In the genomic region with DNA sequence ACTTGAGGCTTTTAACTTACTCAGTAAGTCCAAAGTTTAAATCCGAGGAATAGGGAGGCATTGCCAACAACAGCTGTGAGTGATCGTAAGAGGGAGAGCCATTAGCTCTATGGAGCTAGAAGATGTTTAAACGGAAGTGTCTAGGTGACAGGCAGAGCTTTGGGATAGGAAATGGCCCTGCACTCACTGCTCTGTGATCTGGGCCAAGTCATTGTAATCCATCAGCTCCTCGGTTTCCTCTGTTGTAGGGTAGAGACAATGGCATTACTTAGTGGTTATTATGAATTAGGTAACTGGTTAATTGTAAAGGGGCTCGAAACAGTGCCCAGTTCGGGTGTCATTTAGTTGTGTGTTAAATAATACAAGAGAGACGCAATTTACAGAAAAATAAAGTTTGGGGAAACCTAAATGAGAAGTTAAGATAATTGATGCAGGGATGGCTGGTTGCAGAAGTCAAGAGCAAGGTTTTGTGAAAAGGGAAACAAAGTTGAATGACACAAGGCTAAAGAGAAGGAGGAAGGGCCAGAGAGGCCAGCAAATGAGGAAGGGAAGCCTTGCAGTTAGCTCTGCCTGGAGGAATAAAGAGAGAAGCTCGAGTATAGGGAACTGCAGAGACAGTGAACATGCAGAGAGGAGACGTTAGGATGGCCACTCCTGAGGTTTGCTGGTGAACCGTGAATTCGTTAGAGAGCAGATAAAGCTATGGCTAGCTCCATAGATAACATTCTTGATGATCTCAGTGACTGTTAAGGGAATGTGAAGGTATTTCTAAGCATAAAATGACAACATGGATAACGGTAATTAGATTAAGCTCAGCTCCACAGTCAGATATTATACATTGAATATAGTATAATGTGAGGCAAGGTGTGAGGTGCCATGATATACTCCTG, we compare ENCODE assay signal across 17 mouse cellular contexts. TPM values are rescaled to one million over a fixed set of nuclear protein-coding genes. Genes with fewer than 3 reads are reported as not detected.
DNase-seq lines count a peak whose midpoint lies in the region; ATAC-seq and TF ChIP-seq lines count a peak whose summit lies in the region.
"Had no signal": no experiment of that assay in that cellular context is flagged by ENCODE, and none has a peak within 500 bp of the region (broad histone marks: within the 10 kb centered on the region; RNA-seq: fewer than 3 reads in every experiment).

No protein-coding gene starts in this region.

- peaks cover 10% of the 10 kb centered on the region; the same call in 1 of the 2 replicates for H3K4me1 ChIP-seq in kidney, adult 2 months (ENCODE audit: control insufficient read depth, insufficient read depth, low read length)
- H3K4me1 ChIP-seq in kidney, embryonic 16.5 days (ENCODE audit: insufficient read depth, low read length) = peaks cover 5% of the 10 kb centered on the region; the same call in 1 of the 2 replicates
- peaks cover 8% of the 10 kb centered on the region; the same call in 1 of the 2 replicates for H3K4me1 ChIP-seq in lung, adult 2 months (ENCODE audit: control insufficient read depth, insufficient read depth, low read length)
- peaks cover 12% of the 10 kb centered on the region for H3K4me1 ChIP-seq in liver, postnatal 0 days (ENCODE audit: insufficient read depth)
- no peaks in the 10 kb centered on the region for H3K4me1 ChIP-seq in cerebellum, adult 2 months (ENCODE audit: control insufficient read depth, insufficient read depth, low read length)
- peaks cover 18% of the 10 kb centered on the region for H3K4me1 ChIP-seq in neural tube, embryonic 15.5 days

- ATAC-seq in kidney, embryonic 16.5 days (ENCODE audit: low FRiP score, low TSS enrichment) = no peak
- no peak for ATAC-seq in liver, postnatal 0 days
- no peak for ATAC-seq in neural tube, embryonic 15.5 days (ENCODE audit: low FRiP score)
- ATAC-seq: activated CD4-positive, CD25-positive, alpha-beta regulatory T cell, adult 4 months; forebrain, embryonic 15.5 days; Patski had no signal

- no peak overlapping the region for H3K4me2 ChIP-seq in kidney, embryonic 16.5 days (replicated peaks; ENCODE audit: low read depth, low read length)
- H3K4me2 ChIP-seq in liver, postnatal 0 days (ENCODE audit: low read depth, low read length) = no peak overlapping the region
- H3K4me2 ChIP-seq in neural tube, embryonic 15.5 days = no peak overlapping the region
- H3K4me2 ChIP-seq: forebrain, embryonic 15.5 days; limb, embryonic 15.5 days had no signal

- no peaks in the 10 kb centered on the region for H3K27me3 ChIP-seq in kidney, adult 2 months (replicated peaks; ENCODE audit: control insufficient read depth, insufficient read depth, low read length)
- H3K27me3 ChIP-seq in kidney, embryonic 16.5 days (ENCODE audit: insufficient read depth, low read length) = peaks cover 25% of the 10 kb centered on the region
- no peaks in the 10 kb centered on the region for H3K27me3 ChIP-seq in liver, postnatal 0 days (ENCODE audit: insufficient read depth, low read length)
- no peaks in the 10 kb centered on the region; the same call in 1 of the 2 replicates for H3K27me3 ChIP-seq in cerebellum, adult 2 months (ENCODE audit: control insufficient read depth, insufficient read depth, low read length)
- H3K27me3 ChIP-seq in neural tube, embryonic 15.5 days (replicated peaks) = peaks cover 50% of the 10 kb centered on the region

- H3K27ac ChIP-seq in kidney, adult 2 months (ENCODE audit: insufficient read depth, low read depth, low read length) = no peak overlapping the region; the same call in 1 of the 2 replicates
- H3K27ac ChIP-seq in kidney, embryonic 16.5 days (ENCODE audit: low read length) = no peak overlapping the region
- peak overlapping the region; percentile 51; the same call in 1 of the 2 replicates for H3K27ac ChIP-seq in liver, postnatal 0 days (ENCODE audit: low read depth)
- no peak overlapping the region for H3K27ac ChIP-seq in cerebellum, adult 2 months (ENCODE audit: insufficient read depth, low read length)
- H3K27ac ChIP-seq in neural tube, embryonic 15.5 days (replicated peaks) = no peak overlapping the region
- H3K27ac ChIP-seq: forebrain, embryonic 15.5 days; hindbrain, embryonic 10.5 days; limb, embryonic 15.5 days had no signal

- DNase-seq in kidney, adult 2 months = peak; percentile 53
- peak; percentile 45 for DNase-seq in lung, postnatal 25 days (ENCODE audit: low spot score)
- DNase-seq in lung, adult 2 months = no peak
- DNase-seq in liver, postnatal 0 days = no peak
- DNase-seq in cerebellum, adult 2 months = no peak
- no peak for DNase-seq in ovary, postnatal 36 days (ENCODE audit: low spot score)
- DNase-seq: adrenal gland, postnatal 14 days; cerebellum, postnatal 10 days; kidney, adult 8-10 months; right cerebral cortex, postnatal 25 days had no signal

- H3K9ac ChIP-seq in kidney, embryonic 16.5 days (replicated peaks; ENCODE audit: low read length) = no peak overlapping the region
- no peak overlapping the region for H3K9ac ChIP-seq in liver, postnatal 0 days (replicated peaks)
- no peak overlapping the region for H3K9ac ChIP-seq in neural tube, embryonic 15.5 days (replicated peaks)
- H3K9ac ChIP-seq: forebrain, embryonic 15.5 days; limb, embryonic 15.5 days had no signal

- 72% methylated on average over 12 of the region's 12 CpGs for WGBS in kidney, adult 2 months
- 65% methylated on average over 12 of the region's 12 CpGs for WGBS in kidney, embryonic 16.5 days
- WGBS in lung, adult 2 months = 55% methylated on average over 12 of the region's 12 CpGs
- 38% methylated on average over 12 of the region's 12 CpGs for WGBS in liver, postnatal 0 days (ENCODE audit: insufficient replicate concordance)
- WGBS in cerebellum, adult 2 months = 72% methylated on average over 12 of the region's 12 CpGs
- 67% methylated on average over 12 of the region's 12 CpGs for WGBS in neural tube, embryonic 15.5 days

- no peak overlapping the region for H3K4me3 ChIP-seq in kidney, adult 2 months (ENCODE audit: insufficient read depth, low read depth, low read length)
- H3K4me3 ChIP-seq in kidney, embryonic 16.5 days (ENCODE audit: low read length) = no peak overlapping the region
- no peak overlapping the region for H3K4me3 ChIP-seq in lung, adult 2 months (replicated peaks; ENCODE audit: extremely low read depth, low read depth, low read length)
- H3K4me3 ChIP-seq in liver, postnatal 0 days (ENCODE audit: low read depth, low read length) = no peak overlapping the region
- H3K4me3 ChIP-seq in cerebellum, adult 2 months (replicated peaks; ENCODE audit: insufficient read depth, low read depth, low read length) = no peak overlapping the region
- no peak overlapping the region for H3K4me3 ChIP-seq in neural tube, embryonic 15.5 days (replicated peaks)
- H3K4me3 ChIP-seq: forebrain, embryonic 15.5 days; hindbrain, embryonic 10.5 days; limb, embryonic 15.5 days had no signal

- TF ChIP-seq EP300 in liver, postnatal 0 days (IDR thresholded peaks at IDR 0.05; ENCODE audit: low read depth) = peak; percentile 18; the same call in 1 of the 2 replicates

- TF ChIP-seq POLR2A in kidney, adult 2 months (IDR thresholded peaks at IDR 0.05; ENCODE audit: low read depth, low read length) = no peak
- no peak for TF ChIP-seq POLR2A in lung, adult 2 months (IDR thresholded peaks at IDR 0.05; ENCODE audit: borderline replicate concordance, extremely low read depth, low read depth, low read length)
- no peak for TF ChIP-seq POLR2A in cerebellum, adult 2 months (IDR thresholded peaks at IDR 0.05; ENCODE audit: borderline replicate concordance, insufficient read depth, low read length)

- TF ChIP-seq CTCF in kidney, adult 2 months (conservative IDR thresholded peaks at IDR 0.05; ENCODE audit: insufficient read depth, insufficient read length, low read depth, low read length) = no peak
- TF ChIP-seq CTCF in lung, adult 2 months (IDR thresholded peaks at IDR 0.05; ENCODE audit: insufficient read depth, low read length) = no peak
- no peak for TF ChIP-seq CTCF in liver, postnatal 0 days (IDR thresholded peaks at IDR 0.05; ENCODE audit: low read depth)
- no peak for TF ChIP-seq CTCF in cerebellum, adult 2 months (IDR thresholded peaks at IDR 0.05; ENCODE audit: borderline replicate concordance, insufficient read depth, low read depth, low read length)

- H3K9me3 ChIP-seq in kidney, embryonic 16.5 days (ENCODE audit: low read length) = no peaks in the 10 kb centered on the region
- H3K9me3 ChIP-seq in liver, postnatal 0 days (ENCODE audit: low read length) = no peaks in the 10 kb centered on the region
- H3K9me3 ChIP-seq in neural tube, embryonic 15.5 days (replicated peaks) = no peaks in the 10 kb centered on the region
- H3K9me3 ChIP-seq: forebrain, embryonic 15.5 days; hindbrain, embryonic 10.5 days; limb, embryonic 15.5 days had no signal

- H3K36me3 ChIP-seq in kidney, adult 2 months (ENCODE audit: control insufficient read depth, insufficient read depth, low read length) = no peaks in the 10 kb centered on the region
- no peaks in the 10 kb centered on the region for H3K36me3 ChIP-seq in kidney, embryonic 16.5 days (ENCODE audit: insufficient read depth, low read length)
- H3K36me3 ChIP-seq in liver, postnatal 0 days (replicated peaks; ENCODE audit: insufficient read depth, low read length) = no peaks in the 10 kb centered on the region; the same call in 1 of the 2 replicates
- no peaks in the 10 kb centered on the region for H3K36me3 ChIP-seq in neural tube, embryonic 15.5 days
- H3K36me3 ChIP-seq: forebrain, embryonic 15.5 days; hindbrain, embryonic 10.5 days; limb, embryonic 15.5 days had no signal

RNA-seq across cellular contexts. Expression of gene Dock8, which starts 2.3 kb away (rescaled TPM):
- 17.8 and 18.4 TPM in 2 replicates for polyA plus RNA-seq in kidney, adult 2 months (2012; rRNA removed)
- polyA plus RNA-seq in kidney, embryonic 16.5 days (2015; fragmentation: Nextera tagmentation; extraction: Ambion mirVana) = 3.9 and 6.2 TPM in 2 replicates
- polyA plus RNA-seq in lung, adult 2 months (2012; rRNA removed) = 19.8 and 25.1 TPM in 2 replicates
- 10.3 and 12.5 TPM in 2 replicates for polyA plus RNA-seq in liver, postnatal 0 days (2015; fragmentation: Nextera tagmentation; extraction: Ambion mirVana)
- 0.67 and 0.72 TPM in 2 replicates for polyA plus RNA-seq in cerebellum, adult 2 months (2012; rRNA removed)
- 1.2 and 9.1 TPM in 2 replicates for polyA plus RNA-seq in neural tube, embryonic 15.5 days (2015; fragmentation: Nextera tagmentation; extraction: Ambion mirVana)

RNA-seq across cellular contexts. Expression of gene Cbwd1, which starts 35.6 kb away (rescaled TPM):
- 2.2 and 3.5 TPM in 2 replicates for polyA plus RNA-seq in kidney, adult 2 months (2012; rRNA removed)
- polyA plus RNA-seq in kidney, embryonic 16.5 days (2015; fragmentation: Nextera tagmentation; extraction: Ambion mirVana) = 17.7 and 23.3 TPM in 2 replicates
- 0.96 and 2.6 TPM in 2 replicates for polyA plus RNA-seq in lung, adult 2 months (2012; rRNA removed)
- polyA plus RNA-seq in liver, postnatal 0 days (2015; fragmentation: Nextera tagmentation; extraction: Ambion mirVana) = 6.9 and 7.0 TPM in 2 replicates
- 12.8 and 13.0 TPM in 2 replicates for polyA plus RNA-seq in cerebellum, adult 2 months (2012; rRNA removed)
- polyA plus RNA-seq in neural tube, embryonic 15.5 days (2015; fragmentation: Nextera tagmentation; extraction: Ambion mirVana) = 16.1 and 16.3 TPM in 2 replicates

Comparison
In these comparisons a context has a peak if more than half of its experiments do, and no peak if none do; other contexts are left out.
1. DNase-seq: peak in kidney, adult 2 months (single experiment) and lung, postnatal 25 days (single experiment); none in lung, adult 2 months (single experiment), liver, postnatal 0 days (single experiment), cerebellum, adult 2 months (0 of 2) and ovary, postnatal 36 days (single experiment).